Mouse (Mus musculus) megakaryocyte, embryonic 14.5 days (primary cell): ENCODE results near the gene Gm20388.

Source experiments
- FLI1 ChIP-seq: IDR thresholded peaks from 2 replicates; pipeline ENCODE4 v1.6.1; 2012; ENCODE audit warnings: low read length, inconsistent platforms, mixed read lengths
- GATA1 ChIP-seq: IDR thresholded peaks from 3 replicates; pipeline ENCODE4 v1.6.1; 2012; ENCODE audit warnings: mixed read lengths, low read length, inconsistent platforms, borderline replicate concordance

DNA sequence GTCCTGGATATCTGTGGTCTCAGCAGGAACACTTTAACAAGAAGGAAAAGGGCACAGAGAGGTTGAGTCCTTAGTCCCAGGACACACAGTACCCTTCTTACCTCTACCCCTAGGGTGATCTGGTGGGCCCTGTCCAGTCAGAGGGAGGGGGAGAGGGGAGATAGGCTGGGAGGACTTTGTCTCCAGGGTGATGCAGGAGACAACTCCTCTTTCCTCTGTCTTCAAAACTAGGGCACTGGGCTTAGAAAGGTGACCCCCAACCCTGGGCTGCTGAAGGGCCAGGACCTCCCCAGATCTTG is 316.9 kb downstream of the Gm20388 start:
- TF ChIP-seq FLI1 (no peak), GATA1 (no peak)
